Mouse (Mus musculus) retina, postnatal 1 day (tissue): ENCODE measurements around the gene Wnt10b.
A peak's percentile ranks its signal among the peaks of the same experiment; 100 is the strongest.
"Not testable (repeated sequence)": the region's sequence is repeated elsewhere in the genome, so short reads cannot be mapped to it uniquely, and the experiment has no call there.

Experiments used
- DNase-seq: peaks from one replicate; pipeline ENCODE4 v3.0.0-alpha.2; 2012

The Wnt10b gene

GRCm38 (mm10) chr15:98771813-98772425, 6.0 kb downstream of the Wnt10b start:
- DNase-seq, result no peak

DNA sequence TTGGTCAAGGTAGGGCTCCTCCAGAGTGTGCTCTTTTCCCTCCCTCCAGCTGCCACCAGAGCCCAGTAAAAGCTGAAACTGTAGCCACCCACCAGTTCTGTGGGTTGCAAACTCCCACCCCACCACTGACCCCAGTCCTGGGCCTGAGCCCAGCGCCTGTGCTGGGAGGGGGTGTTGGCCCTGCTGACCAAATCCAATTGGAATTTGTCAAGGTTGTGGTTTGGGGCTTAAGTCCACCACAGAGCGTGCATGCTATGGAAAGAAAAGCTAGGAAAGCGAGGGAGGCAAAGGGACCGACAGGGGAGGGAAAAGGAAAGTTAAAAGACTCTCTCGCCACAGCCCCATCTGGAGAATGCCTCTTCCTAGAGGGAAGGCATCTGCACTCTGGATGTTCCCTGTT, 9.7 kb downstream of the Wnt10b start:
- DNase-seq, result no peak

GRCm38 (mm10) chr15:98765929-98766328, 12.0 kb downstream of the Wnt10b start:
- no peak for DNase-seq

- DNase-seq, result peak; percentile 97
These were observed 15.1 kb downstream of the Wnt10b start, which contains the start of gene Arf3 for GRCm38 (mm10) chr15:98762670-98763529. Gene Arf3, minus strand, starts transcription at chr15:98763214.

- DNase-seq, result peak; percentile 87
These were observed 15.7 kb downstream of the Wnt10b start for GRCm38 (mm10) chr15:98762201-98762621.

DNA sequence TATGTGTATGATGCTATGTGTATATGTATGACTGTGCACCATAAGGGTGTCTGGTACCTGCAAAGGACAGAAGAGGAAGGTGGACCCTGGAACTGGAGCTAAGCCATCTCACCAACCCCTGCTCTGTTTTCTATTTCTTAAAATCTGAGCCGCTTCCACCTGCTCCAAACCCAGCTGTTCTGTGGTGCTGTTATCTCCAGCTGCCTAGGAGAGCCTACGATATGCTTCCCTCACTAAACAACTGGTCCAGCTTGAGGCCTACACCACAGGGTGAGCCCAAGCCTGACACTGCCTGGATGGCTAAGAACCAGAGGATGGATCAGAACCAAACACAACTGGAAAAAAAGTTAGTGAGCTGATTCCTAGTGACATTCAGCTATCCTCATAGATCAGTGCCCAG, 23.8 kb downstream of the Wnt10b start:
- DNase-seq, result no peak

DNA sequence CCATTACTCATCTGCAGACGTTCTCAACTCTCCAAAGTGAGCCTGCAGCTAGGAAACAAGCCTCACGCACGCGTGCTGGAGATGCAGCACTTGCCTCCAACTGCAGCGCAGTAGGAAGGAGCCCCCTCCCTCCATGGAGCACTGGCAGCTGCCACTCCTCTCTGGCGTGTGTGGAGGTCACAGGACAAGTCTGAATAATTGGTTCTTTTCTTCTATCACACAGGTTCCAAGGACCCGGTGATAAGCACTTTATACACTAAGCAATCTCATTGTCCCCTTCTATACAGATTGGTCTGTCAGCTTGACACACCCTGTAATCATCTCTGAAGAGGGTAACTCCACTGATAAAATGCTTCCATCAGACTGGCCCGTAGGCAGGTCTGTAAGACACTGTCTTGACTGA, 24.9 kb downstream of the Wnt10b start:
- DNase-seq, result no peak

DNA sequence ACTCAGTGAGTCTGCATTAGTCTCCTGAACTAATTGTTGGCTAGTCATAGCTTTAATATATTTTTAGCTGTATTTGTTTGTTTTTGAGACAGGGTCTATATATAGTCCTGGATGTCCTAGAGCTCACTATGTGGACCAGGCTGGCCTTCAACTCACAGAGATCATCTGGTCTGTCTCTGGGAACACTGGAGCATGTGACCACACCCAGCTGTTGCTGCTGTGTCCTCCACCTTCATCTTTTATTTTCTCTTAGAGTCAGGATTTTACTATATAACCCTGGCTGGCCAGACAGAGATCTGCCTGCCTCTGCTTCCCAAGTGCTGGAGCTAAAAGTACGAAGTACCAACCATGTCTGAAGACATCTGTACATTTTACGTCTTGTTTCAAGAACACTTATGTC, 28.9 kb downstream of the Wnt10b start:
- no peak for DNase-seq

DNA sequence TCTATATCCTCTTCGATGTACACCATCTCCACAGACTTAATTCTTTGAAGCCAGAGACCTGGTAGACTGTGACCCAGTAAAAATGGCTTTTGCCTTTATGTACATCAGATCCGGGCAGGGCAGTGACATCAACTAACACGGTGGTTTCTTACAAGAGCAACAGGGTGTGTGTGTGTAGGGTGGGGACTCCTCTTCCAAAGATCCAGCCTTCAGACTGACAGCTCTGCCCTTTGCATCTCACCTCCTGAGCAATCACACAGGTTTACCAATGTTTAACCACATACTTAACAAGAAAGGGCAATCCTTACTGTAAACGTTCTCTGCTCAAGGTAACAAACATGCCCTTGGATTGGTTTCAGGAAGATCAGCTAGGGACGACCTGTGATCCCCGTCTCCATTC, 30.7 kb downstream of the Wnt10b start:
- DNase-seq, result no peak

DNA sequence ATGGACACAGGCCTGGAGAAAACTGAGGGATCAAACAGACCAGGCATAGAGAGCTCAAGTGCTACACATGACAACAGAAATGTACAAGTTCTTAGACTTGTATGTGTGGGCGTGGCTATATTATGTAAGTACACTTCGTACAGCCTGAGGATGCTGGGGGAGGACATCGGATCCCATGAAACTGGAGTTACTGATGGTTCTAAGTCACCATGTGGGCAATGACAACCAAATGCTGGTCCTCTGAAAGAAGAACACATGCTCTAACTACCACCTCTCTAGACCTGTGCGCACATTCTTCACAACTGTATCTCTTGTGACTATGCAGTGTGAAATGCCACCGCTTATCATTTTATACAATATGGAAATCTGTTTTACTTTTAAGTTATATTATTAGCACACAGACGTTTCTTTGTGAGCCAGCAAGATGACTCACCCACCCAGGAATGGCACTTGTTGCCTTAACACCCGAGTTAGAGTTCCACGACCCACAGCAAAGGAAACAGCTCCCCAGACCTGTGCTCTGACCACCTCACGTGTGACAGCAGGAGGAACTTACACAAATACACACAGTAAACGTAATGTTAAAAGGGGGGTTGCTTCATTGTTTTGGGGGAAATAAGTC, 31.5 kb downstream of the Wnt10b start:
- no peak for DNase-seq

DNA sequence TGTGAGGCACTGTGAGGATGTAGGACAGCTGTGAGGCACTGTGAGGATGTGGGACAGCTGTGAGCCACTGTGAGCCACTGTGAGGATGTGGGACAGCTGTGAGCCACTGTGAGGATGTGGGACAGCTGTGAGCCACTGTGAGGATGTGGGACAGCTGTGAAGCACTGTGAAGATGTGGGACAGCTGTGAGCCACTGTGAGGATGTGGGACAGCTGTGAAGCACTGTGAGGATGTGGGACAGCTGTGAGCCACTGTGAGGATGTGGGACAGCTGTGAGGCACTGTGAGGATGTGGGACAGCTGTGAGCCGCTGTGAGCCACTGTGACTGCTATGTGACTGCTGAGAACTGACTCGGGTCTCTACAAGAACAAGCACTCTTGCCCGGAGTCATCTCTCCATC, 34.1 kb downstream of the Wnt10b start:
- DNase-seq, result not testable (repeated sequence)

DNA sequence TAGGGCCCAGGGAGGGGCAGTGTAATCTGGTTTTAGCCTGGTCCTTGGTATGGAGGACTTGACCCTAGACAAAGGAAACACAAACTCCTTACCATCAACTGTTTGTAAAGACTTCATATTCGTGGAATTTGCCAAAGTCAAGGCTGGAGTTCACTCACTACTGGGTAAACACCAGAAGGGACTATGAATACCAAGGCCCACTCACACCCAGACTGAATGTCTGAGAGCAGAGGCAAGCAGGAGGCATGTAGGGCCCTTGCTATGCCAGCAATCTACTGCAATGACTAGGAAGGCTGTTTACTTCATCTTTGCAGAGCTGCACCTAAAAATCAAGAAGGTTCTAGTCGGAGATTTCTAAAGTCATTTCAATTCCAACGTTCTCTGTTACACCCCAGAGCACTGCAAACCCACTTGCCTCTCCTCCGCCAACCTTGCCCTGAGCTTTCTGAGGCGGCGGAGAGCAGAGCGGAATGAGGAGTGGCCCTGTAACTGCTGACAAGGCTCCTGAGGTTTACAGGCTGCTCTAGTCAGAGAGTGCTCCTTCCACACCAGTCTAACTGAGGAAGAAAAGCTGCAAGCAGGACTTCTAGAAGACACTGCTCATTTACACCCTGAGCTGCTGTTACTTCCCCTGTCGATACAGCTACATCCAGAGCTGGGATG, 35.1 kb downstream of the Wnt10b start:
- no peak for DNase-seq

DNA sequence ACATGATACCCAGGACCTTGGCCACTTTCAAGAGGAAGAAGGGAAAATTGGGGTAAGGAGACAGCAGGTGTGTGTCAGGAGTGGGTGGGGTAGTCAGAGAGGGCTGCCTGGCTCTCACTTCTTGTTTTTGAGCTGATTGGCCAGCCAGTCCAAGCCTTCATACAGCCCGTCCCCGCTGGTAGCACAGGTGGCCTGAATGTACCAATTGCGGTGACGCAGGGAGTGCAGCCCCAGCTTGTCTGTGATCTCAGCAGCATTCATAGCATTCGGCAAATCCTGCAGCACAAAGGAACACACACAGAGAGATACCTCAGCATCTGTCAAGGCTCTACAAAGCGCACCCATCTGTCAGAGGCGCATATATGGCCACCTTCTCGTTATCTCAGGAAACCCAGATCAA, 37.7 kb downstream of the Wnt10b start:
- DNase-seq, result no peak

GRCm38 (mm10) chr15:98738796-98739195, 39.2 kb downstream of the Wnt10b start:
- DNase-seq, result no peak

DNA sequence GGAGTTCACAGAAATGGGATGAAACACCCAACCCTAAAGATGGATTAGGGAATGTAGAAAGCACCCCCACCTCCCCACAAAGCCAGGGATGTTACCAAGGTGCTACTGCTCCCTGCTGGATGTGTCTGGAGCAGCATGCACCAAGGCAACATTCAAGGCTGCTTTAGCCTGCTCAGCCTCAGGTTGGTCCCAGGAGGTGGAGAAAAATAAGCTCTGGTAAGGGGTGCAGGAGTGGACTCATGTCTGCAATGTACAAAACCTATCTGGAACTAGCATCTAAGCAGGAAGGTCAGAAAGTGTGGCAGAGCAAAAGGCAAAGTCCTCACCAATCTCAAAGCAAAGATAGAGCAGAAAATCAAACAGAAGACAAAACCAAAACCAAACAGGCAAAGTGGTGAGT, 40.1 kb downstream of the Wnt10b start:
- no peak for DNase-seq

DNA sequence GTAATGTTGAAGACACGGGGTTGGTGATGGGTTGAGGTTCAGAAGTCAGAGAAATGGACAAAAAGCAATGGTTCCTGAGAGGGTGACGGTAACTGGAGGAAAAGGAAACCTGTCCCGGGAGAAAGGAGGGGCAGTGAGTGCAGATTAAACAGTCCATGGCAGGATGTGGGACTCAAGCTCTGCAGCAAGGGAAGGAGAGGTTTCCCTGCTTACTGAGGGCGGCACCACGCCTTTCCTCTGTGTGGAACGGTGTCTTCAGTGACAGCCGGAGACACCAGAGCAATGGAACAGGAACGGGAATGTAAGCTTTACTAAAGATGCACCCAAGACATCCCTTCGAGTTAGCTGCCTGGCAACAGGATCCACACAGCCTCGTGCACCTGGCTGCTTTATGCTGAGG, 41.4 kb downstream of the Wnt10b start:
- no peak for DNase-seq

- DNase-seq, result no peak
These were observed 43.9 kb downstream of the Wnt10b start for GRCm38 (mm10) chr15:98733976-98734566.

DNA sequence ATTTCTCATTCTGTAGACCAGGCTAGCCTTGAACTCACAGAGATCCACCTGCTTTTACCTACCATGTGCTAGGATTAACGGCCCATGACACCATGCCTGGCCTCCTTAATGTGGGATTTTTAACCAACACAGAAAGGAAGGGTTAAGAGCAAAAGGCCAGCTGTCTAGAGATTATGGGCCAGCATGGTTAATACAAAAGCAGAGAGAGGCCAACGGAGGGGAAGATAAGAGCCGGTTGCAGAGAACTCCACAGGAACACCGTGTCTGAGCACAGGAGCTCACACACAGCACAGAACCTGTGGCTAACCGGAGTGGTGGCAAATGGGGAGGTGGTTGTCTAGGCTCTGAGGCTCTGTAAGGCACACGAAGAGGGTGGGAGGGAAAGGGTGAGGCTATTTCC, 44.6 kb downstream of the Wnt10b start:
- DNase-seq, result peak; percentile 32

DNA sequence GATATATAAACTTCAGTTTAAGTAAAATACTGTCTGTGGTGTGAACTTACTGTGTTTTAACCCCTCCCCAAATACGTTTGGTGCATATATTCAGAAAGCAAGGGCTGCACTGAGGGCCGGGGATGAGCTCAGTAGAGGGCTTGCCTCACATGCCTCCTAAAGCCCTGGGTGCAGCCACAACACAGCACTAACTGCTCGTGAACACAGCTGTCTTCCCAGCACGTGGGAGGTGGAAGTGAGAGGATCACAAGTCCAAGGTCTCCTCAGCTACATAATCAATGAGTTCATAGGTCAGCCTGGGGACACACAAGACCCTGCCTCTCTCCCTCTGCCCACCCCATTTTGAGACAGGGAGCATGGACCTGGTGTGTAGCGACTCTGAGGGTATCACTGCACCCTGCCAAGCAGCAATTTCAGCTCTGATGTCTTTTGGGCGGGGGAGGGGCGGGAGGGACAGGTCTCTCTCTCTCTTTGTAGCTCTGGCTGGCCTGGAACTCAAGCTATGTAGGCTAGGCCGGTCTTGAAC, 45.9 kb downstream of the Wnt10b start:
- no peak for DNase-seq

DNA sequence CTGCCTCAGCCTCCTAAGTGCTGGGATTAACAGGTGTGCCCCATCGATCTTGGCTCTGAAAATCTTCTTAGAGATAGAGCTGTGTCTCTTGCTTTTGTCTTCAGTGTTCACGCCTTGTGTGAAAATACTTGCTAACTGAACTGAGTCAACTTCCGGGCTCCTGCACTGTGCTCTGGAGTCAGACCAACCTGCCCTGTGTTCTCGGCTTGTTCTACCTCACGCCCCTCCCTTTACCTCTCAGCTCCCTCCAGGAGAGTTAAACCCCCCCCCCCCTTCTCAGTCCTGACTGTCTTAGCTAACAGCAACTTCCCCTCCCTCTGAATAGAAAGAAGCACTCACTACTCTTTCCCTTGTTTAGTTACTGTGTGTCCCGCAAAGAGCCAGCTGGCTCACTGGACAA, 47.2 kb downstream of the Wnt10b start:
- DNase-seq, result no peak

GRCm38 (mm10) chr15:98729791-98730545, 48.0 kb downstream of the Wnt10b start:
- DNase-seq, result no peak

DNA sequence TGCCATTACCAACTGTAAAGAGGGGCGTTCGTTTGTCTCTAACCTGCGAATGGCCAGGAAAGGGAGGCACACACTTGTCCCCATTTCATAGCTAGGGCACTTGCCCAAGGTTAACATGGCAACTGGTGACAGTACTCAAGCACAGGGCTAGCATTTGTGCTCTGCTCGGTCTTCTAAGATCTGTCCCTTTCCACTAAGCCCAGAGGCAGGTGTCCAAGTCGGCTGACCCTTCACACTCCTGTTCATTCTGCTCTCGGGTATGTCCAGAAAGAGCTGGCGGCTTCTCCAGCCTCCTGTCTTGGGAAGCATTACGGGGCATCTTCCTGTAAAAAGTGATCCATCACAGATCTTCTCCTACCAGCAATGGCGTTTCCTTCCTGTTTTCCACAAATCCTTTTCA, 49.6 kb downstream of the Wnt10b start:
- DNase-seq, result no peak
